Mouse (Mus musculus) C2C12 (cell line): ENCODE data around the gene Rbpj. TPM values are rescaled to one million over a fixed set of nuclear protein-coding genes. Genes with fewer than 3 reads are reported as not detected.

Experiments used
- H3K27me3 ChIP-seq: one replicate; pipeline ENCODE4 v1.6.1; 2011; ENCODE audit not compliant: control insufficient read depth, insufficient read depth, insufficient read length
- H3K36me3 ChIP-seq: one replicate; pipeline ENCODE4 v1.6.1; 2011; ENCODE audit not compliant: control insufficient read depth, insufficient read depth
- H3K4me3 ChIP-seq: one replicate; pipeline ENCODE4 v1.5.1; 2011; ENCODE audit warnings: mild to moderate bottlenecking, control low read depth; ENCODE audit not compliant: poor library complexity, insufficient read depth, severe bottlenecking
- H3K79me2 ChIP-seq: one replicate; pipeline ENCODE4 v1.6.1; 2011; ENCODE audit not compliant: control insufficient read depth, insufficient read depth
- H3K79me3 ChIP-seq: one replicate; pipeline ENCODE4 v1.6.1; 2011; ENCODE audit warnings: low read depth, control low read depth
- H3ac ChIP-seq: one replicate; pipeline ENCODE3; 2011; ENCODE audit warnings: low read depth; ENCODE audit not compliant: control insufficient read depth, insufficient read length
- CEBPB ChIP-seq: IDR thresholded peaks from one replicate; pipeline ENCODE4 v1.6.1; 2011; ENCODE audit warnings: low read depth, mild to moderate bottlenecking, control low read depth, moderate library complexity
- CTCF ChIP-seq: IDR thresholded peaks from one replicate; pipeline ENCODE4 v1.5.1; 2011; ENCODE audit not compliant: control insufficient read depth, insufficient read depth, insufficient read length
- FOSL1 ChIP-seq: IDR thresholded peaks from one replicate; pipeline ENCODE4 v1.8.0; 2011; ENCODE audit warnings: mild to moderate bottlenecking, low read length; ENCODE audit not compliant: poor library complexity, insufficient read depth, severe bottlenecking
- MAX ChIP-seq: IDR thresholded peaks from one replicate; pipeline ENCODE4 v1.6.1; 2011; ENCODE audit warnings: mild to moderate bottlenecking, control low read depth
- MYOD1 ChIP-seq: IDR thresholded peaks from one replicate; pipeline ENCODE4 v1.6.1; 2011; ENCODE audit warnings: low read depth; ENCODE audit not compliant: control insufficient read depth, insufficient read length
- MYOG ChIP-seq: IDR thresholded peaks from one replicate; pipeline ENCODE4 v1.6.1; 2011; ENCODE audit not compliant: control insufficient read depth, insufficient read length; ENCODE audit errors: extremely low read depth
- USF1 ChIP-seq: IDR thresholded peaks from one replicate; pipeline ENCODE4 v1.6.1; 2011; ENCODE audit warnings: low read depth, mild to moderate bottlenecking, control low read depth, moderate library complexity
- polyA plus RNA-seq: library from polyadenylated mRNA; unstranded; fragments of >200 nt; fragmentation: generic; extraction: Trizol; gene quantifications from one replicate; pipeline ENCODE4 v1.2.1, GENCODE M21; 2012; ENCODE audit warnings: missing spikeins

Rbpj gene
- polyA plus RNA-seq, 1 experiment: 8.1 TPM

DNA sequence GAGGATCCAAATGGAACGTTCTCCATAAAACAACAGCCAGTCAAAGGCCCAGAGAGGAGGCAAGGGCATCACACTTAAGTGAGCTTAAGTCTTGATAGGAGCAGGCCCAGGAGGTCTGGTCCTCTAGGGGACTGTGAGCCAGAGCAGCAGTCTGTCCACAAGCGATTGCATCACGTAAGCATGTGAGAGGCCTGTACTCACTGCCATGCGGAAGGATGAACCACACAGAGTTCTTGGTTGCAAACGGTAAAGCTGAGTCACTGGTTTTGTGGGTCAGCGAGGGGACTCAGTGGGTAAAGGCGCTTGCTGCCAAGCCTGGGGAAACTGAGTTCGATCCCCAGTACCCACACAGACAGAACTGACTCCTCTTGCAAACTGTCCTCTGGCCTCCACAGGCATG, 14.1 kb upstream of the Rbpj start:
- no peaks in the 10 kb centered on the region for H3K79me2 ChIP-seq
- no peaks in the 10 kb centered on the region for H3K79me3 ChIP-seq
- no peak overlapping the region for H3ac ChIP-seq
- H3K4me3 ChIP-seq: no peak overlapping the region
- H3K27me3 ChIP-seq: no peaks in the 10 kb centered on the region
- H3K36me3 ChIP-seq: no peaks in the 10 kb centered on the region
- TF ChIP-seq USF1 (no peak), FOSL1 (no peak), CEBPB (peak; percentile 22), MYOD1 (no peak), MAX (no peak), CTCF (no peak), MYOG (no peak)

DNA sequence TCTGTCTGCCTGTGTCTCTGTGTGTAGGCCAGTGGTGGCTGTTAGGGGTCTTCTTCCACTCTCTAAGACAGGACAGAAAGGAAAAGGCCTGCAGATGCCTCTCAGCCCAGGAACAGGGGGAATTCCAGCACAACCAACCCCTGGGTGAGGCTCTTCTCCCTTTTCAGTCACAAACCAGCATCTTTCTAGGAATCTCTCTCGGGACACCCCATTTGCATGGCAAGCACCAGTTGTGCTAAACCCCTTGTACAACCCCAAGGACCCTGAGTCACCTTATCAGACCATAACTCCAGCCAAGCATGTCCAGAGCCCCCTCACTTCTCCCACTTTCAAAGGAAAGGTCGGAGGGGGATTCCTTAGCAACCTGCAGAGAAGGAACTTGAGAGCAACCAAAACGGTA, 13.0 kb upstream of the Rbpj start:
- no peak overlapping the region for H3ac ChIP-seq
- H3K79me3 ChIP-seq: no peaks in the 10 kb centered on the region
- no peak overlapping the region for H3K4me3 ChIP-seq
- no peaks in the 10 kb centered on the region for H3K27me3 ChIP-seq
- H3K36me3 ChIP-seq: no peaks in the 10 kb centered on the region
- H3K79me2 ChIP-seq: no peaks in the 10 kb centered on the region
- no peak for TF ChIP-seq USF1
- no peak for TF ChIP-seq MYOG
- no peak for TF ChIP-seq FOSL1
- no peak for TF ChIP-seq CEBPB
- TF ChIP-seq MYOD1: no peak
- no peak for TF ChIP-seq CTCF
- TF ChIP-seq MAX: no peak

DNA sequence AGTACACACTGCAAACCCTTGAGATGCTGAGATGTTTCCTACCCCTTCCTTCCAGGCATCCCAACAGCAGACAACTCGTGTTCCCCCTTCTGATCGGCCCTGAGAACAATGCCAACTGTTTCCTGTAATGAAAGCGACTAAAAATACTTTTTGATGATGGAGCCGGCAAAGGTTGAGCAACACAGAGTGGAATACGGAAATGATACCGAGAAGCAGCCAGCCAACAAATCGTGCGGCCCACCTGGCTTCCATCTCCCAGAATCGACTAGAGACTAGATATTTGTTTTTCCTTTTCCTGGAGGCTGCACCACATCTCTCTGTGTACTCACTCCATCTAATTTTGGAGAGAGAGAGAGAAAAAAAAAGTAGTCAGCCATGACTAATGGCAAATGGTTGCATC, 11.2 kb upstream of the Rbpj start:
- no peak for TF ChIP-seq CEBPB
- TF ChIP-seq FOSL1: no peak
- TF ChIP-seq CTCF: no peak
- no peak for TF ChIP-seq MYOG
- TF ChIP-seq MYOD1: no peak
- TF ChIP-seq MAX: no peak
- H3K79me3 ChIP-seq: no peaks in the 10 kb centered on the region

DNA sequence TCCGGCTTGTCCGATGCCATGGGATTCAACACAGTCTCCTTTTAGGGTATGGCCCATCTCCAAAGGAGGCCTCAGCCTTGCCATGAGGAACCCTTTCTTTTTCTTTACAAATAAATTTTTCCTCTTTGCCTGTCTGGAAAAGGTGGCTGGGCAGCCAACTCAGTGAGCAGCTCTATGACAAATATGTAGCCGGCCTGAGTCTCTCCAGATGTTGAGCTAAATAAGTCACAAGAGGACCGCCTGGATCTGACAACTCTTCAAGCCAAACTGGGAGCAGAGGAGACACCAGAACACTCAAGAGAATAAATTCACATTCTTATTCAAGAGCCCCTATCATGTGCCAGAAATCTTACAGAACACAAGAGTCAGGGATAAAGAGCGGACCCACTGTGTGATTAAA, 10.5 kb upstream of the Rbpj start:
- no peaks in the 10 kb centered on the region for H3K27me3 ChIP-seq
- no peaks in the 10 kb centered on the region for H3K36me3 ChIP-seq
- H3ac ChIP-seq: no peak overlapping the region
- H3K79me2 ChIP-seq: no peaks in the 10 kb centered on the region
- H3K4me3 ChIP-seq: no peak overlapping the region
- H3K79me3 ChIP-seq: no peaks in the 10 kb centered on the region
- no peak for TF ChIP-seq MAX
- TF ChIP-seq USF1: no peak
- TF ChIP-seq MYOG: no peak
- TF ChIP-seq CTCF: no peak
- no peak for TF ChIP-seq MYOD1
- TF ChIP-seq CEBPB: no peak
- no peak for TF ChIP-seq FOSL1

More for the DNA sequence above, 11.2 kb upstream of the Rbpj start:
- Histone ChIP-seq H3K36me3 (no peaks in the 10 kb centered on the region), H3ac (no peak overlapping the region), H3K4me3 (no peak overlapping the region), H3K79me2 (no peaks in the 10 kb centered on the region), H3K27me3 (no peaks in the 10 kb centered on the region)

DNA sequence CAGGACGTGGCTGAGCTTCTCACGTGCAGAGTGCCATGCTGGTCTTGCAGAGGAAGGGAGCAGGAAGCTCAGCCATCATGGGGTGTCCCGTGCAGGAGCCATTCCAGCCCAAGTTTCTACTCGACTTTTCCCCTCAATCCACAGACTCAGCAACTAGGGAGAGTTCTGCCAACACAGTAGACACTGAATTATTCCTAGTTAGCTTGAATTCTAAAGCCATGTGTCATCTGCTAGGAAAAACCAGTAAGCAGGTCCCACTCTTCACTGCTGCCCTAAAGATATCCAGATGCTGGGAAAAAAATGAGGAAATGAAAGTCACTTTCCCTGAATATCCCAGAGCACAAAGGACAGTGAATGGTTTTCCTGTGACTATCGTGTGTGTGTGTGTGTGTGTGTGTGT, 5.8 kb upstream of the Rbpj start:
- TF ChIP-seq CTCF: no peak
- Histone ChIP-seq H3K27me3 (no peaks in the 10 kb centered on the region), H3K4me3 (no peak overlapping the region), H3ac (no peak overlapping the region), H3K36me3 (no peaks in the 10 kb centered on the region), H3K79me2 (no peaks in the 10 kb centered on the region), H3K79me3 (no peaks in the 10 kb centered on the region)

DNA sequence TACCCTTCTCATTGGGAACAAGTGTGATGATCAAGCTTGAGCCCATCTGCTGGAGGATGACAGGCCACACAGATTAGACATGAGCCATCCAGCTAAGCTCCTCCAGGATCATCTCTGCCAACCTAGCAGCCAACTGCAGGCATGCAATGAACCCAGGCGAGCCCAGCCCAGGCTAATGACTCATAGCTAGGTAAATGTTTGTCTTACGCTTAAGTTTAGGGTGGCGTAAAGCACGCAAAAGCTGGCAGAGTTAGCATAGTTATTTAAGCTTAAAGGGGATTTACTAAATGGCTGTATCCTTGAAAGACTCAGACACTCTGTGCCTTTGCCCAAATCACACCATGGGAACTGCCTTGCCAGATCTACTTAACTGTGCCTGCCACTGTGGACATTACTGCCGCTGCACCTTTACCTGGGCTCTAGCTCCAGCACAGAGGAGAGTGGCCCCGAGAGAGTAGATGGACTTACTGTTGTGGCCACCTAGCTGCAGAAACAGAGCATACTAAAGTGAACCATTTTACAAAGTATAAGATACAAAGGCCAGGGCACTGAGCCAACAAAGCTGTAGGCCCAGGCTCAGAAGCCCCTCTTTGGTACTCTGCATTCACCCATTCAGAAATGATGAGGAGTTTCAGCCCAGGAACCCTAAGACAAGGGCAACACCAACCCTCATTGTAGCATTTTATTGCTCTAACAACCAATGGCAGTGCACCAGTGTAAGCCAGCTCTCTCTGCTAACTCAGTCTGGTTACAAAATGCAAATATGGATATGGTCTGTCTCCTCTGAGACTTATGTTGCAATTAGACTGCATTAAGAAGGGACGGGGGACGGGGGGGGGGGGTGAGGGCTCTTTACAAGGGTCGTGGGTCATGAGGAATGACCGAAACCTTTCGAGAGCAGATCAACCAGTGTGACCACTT, 2.6 kb upstream of the Rbpj start:
- no peak overlapping the region for H3ac ChIP-seq
- no peak overlapping the region for H3K4me3 ChIP-seq
- H3K79me3 ChIP-seq: no peaks in the 10 kb centered on the region
- no peaks in the 10 kb centered on the region for H3K36me3 ChIP-seq
- no peaks in the 10 kb centered on the region for H3K79me2 ChIP-seq
- TF ChIP-seq CEBPB (no peak), USF1 (no peak), MYOG (no peak), MAX (no peak), FOSL1 (no peak), MYOD1 (no peak), CTCF (no peak)
- H3K27me3 ChIP-seq: no peaks in the 10 kb centered on the region
